Mouse (Mus musculus) stomach, embryonic 16.5 days (tissue): ENCODE results near the gene Nek9. TPM values are rescaled to one million over a fixed set of nuclear protein-coding genes. Genes with fewer than 3 reads are reported as not detected.

Experiments used
- ATAC-seq: fragments of 200-750 bp; cut with Nextera tagmentation; 2 replicates; pipeline ENCODE4 v1.8.0; 2017; ENCODE audit warnings: moderate number of reproducible peaks, moderate TSS enrichment; ENCODE audit not compliant: insufficient read depth, low FRiP score
- H3K27ac ChIP-seq: fragments of 300-500 bp; sonication (generic); 2 replicates; pipeline ENCODE4 v1.5.1; 2014; ENCODE audit warnings: low read length
- H3K27me3 ChIP-seq: fragments of 300-500 bp; sonication (generic); 2 replicates; pipeline ENCODE4 v1.6.1; 2014; ENCODE audit warnings: low read length, control low read depth, mixed read lengths; ENCODE audit not compliant: control insufficient read depth, insufficient read depth
- H3K36me3 ChIP-seq: fragments of 300-500 bp; sonication (generic); 2 replicates; pipeline ENCODE4 v1.6.1; 2014; ENCODE audit warnings: low read length; ENCODE audit not compliant: control insufficient read depth, insufficient read depth
- H3K4me1 ChIP-seq: fragments of 300-500 bp; sonication (generic); 2 replicates; pipeline ENCODE4 v1.6.1; 2014; ENCODE audit warnings: low read length, control low read depth, mixed read lengths; ENCODE audit not compliant: control insufficient read depth, insufficient read depth
- H3K4me2 ChIP-seq: fragments of 300-500 bp; sonication (generic); 2 replicates; pipeline ENCODE4 v1.6.1; 2014; ENCODE audit warnings: low read depth, low read length, mixed read lengths
- H3K4me3 ChIP-seq: fragments of 300-500 bp; sonication (generic); replicated peaks from 2 replicates; pipeline ENCODE4 v1.5.1; 2014; ENCODE audit warnings: mild to moderate bottlenecking, low read length
- H3K9ac ChIP-seq: fragments of 300-500 bp; sonication (generic); 2 replicates; pipeline ENCODE4 v1.6.1; 2014; ENCODE audit warnings: low read length
- H3K9me3 ChIP-seq: fragments of 300-500 bp; sonication (generic); replicated peaks from 2 replicates; pipeline ENCODE4 v1.6.1; 2016; ENCODE audit warnings: low read length, control low read depth; ENCODE audit not compliant: control insufficient read depth
- WGBS: fragments of 180-500 bp; shearing (Covaris S2); extraction: QIAGEN DNeasy Blood & Tissue Kit; methylation state at CpG from one replicate; pipeline ENCODE4 v1.1.7; 2014; 5-methylcytosine and 5-hydroxymethylcytosine counted together
- polyA plus RNA-seq: library from polyadenylated mRNA; unstranded; fragments of >200 nt; fragmentation: Nextera tagmentation; extraction: Ambion mirVana; gene quantifications from 2 replicates; pipeline ENCODE4 v1.2.1, GENCODE M21; 2015

The Nek9 gene
- polyA plus RNA-seq, 1 experiment from 2014 or later, result 17.1 TPM

- Histone ChIP-seq H3K4me3 (peak overlapping the region; percentile 21; the same call in 1 of the 2 replicates), H3K27ac (peak overlapping the region; percentile 21), H3K4me2 (peak overlapping the region; percentile 76), H3K4me1 (peaks cover 20% of the 10 kb centered on the region), H3K36me3 (no peaks in the 10 kb centered on the region), H3K9me3 (no peaks in the 10 kb centered on the region), H3K9ac (no peak overlapping the region; the same call in 1 of the 2 replicates), H3K27me3 (no peaks in the 10 kb centered on the region)
- ATAC-seq, result no peak
- WGBS, result 46% methylated on average over 4 of the region's 4 CpGs
Observed at GRCm38 (mm10) chr12:85339947-85340346, 785 bp upstream of the Nek9 start.

- H3K9ac ChIP-seq, result peak overlapping the region; percentile 99
- WGBS, result under 1% methylated on average over 36 of the region's 42 CpGs
- peak overlapping the region; percentile 76 for H3K4me2 ChIP-seq
- H3K4me3 ChIP-seq, result peak overlapping the region; percentile 98
- H3K27ac ChIP-seq, result peak overlapping the region; percentile 93
- no peaks in the 10 kb centered on the region for H3K27me3 ChIP-seq
- peaks cover 2% of the 10 kb centered on the region; the same call in 1 of the 2 replicates for H3K36me3 ChIP-seq
- peaks cover 20% of the 10 kb centered on the region for H3K4me1 ChIP-seq
- no peaks in the 10 kb centered on the region for H3K9me3 ChIP-seq
- ATAC-seq, result peak; percentile 74
Observed at GRCm38 (mm10) chr12:85338815-85339214, 347 bp downstream of the Nek9 start.

- peak overlapping the region; percentile 98 for H3K4me3 ChIP-seq
- H3K9me3 ChIP-seq, result no peaks in the 10 kb centered on the region
- ATAC-seq, result no peak
- H3K27ac ChIP-seq, result no peak overlapping the region
- H3K4me1 ChIP-seq, result peaks cover 20% of the 10 kb centered on the region
- H3K36me3 ChIP-seq, result peaks cover 4% of the 10 kb centered on the region; the same call in 1 of the 2 replicates
- H3K9ac ChIP-seq, result no peak overlapping the region
- WGBS, result 72% methylated on average over 6 of the region's 6 CpGs
- peak overlapping the region; percentile 76 for H3K4me2 ChIP-seq
- no peaks in the 10 kb centered on the region for H3K27me3 ChIP-seq
Observed at GRCm38 (mm10) chr12:85337567-85338311, 1.4 kb downstream of the Nek9 start.

- no peak for ATAC-seq
- Histone ChIP-seq H3K4me2 (no peak overlapping the region), H3K9ac (no peak overlapping the region), H3K27ac (no peak overlapping the region), H3K4me1 (no peaks in the 10 kb centered on the region), H3K27me3 (no peaks in the 10 kb centered on the region), H3K4me3 (no peak overlapping the region), H3K36me3 (peaks cover 27% of the 10 kb centered on the region), H3K9me3 (no peaks in the 10 kb centered on the region)
- 78% methylated on average over 7 of the region's 7 CpGs for WGBS
Observed at GRCm38 (mm10) chr12:85330153-85330552, 9.0 kb downstream of the Nek9 start.

- Histone ChIP-seq H3K27me3 (no peaks in the 10 kb centered on the region), H3K4me2 (no peak overlapping the region), H3K9me3 (no peaks in the 10 kb centered on the region), H3K36me3 (peaks cover 28% of the 10 kb centered on the region), H3K9ac (no peak overlapping the region), H3K4me1 (peaks cover 6% of the 10 kb centered on the region), H3K4me3 (no peak overlapping the region), H3K27ac (no peak overlapping the region)
- WGBS, result 82% methylated on average over 3 of the region's 3 CpGs
- no peak for ATAC-seq
Observed at GRCm38 (mm10) chr12:85308651-85309050, 30.5 kb downstream of the Nek9 start.

- 38% methylated on average over 16 of the region's 16 CpGs for WGBS
- peak overlapping the region; percentile 65 for H3K9ac ChIP-seq
- peak; percentile 70; the same call in 1 of the 2 replicates for ATAC-seq
- peaks cover 30% of the 10 kb centered on the region; the same call in 1 of the 2 replicates for H3K36me3 ChIP-seq
- H3K4me2 ChIP-seq, result 0 out of 2 replicates have a peak overlapping the region, but pooled peaks have one; percentile 19
- no peaks in the 10 kb centered on the region for H3K9me3 ChIP-seq
- H3K27ac ChIP-seq, result peak overlapping the region; percentile 67
- H3K4me1 ChIP-seq, result peaks cover 6% of the 10 kb centered on the region
- no peaks in the 10 kb centered on the region for H3K27me3 ChIP-seq
- peak overlapping the region; percentile 14 for H3K4me3 ChIP-seq
Observed at GRCm38 (mm10) chr12:85305247-85305892, 33.8 kb downstream of the Nek9 start.

- WGBS, result 65% methylated on average over 4 of the region's 4 CpGs
- Histone ChIP-seq H3K9ac (no peak overlapping the region), H3K4me2 (no peak overlapping the region), H3K4me3 (no peak overlapping the region), H3K27ac (no peak overlapping the region; the same call in 1 of the 2 replicates), H3K9me3 (no peaks in the 10 kb centered on the region), H3K36me3 (peaks cover 34% of the 10 kb centered on the region; the same call in 1 of the 2 replicates), H3K27me3 (no peaks in the 10 kb centered on the region), H3K4me1 (peaks cover 6% of the 10 kb centered on the region)
- no peak for ATAC-seq
Observed at GRCm38 (mm10) chr12:85304725-85305124, 34.4 kb downstream of the Nek9 start.

- no peaks in the 10 kb centered on the region for H3K9me3 ChIP-seq
- no peak for ATAC-seq
- peaks cover 24% of the 10 kb centered on the region; the same call in 1 of the 2 replicates for H3K36me3 ChIP-seq
- H3K27ac ChIP-seq, result no peak overlapping the region
- H3K4me1 ChIP-seq, result peaks cover 13% of the 10 kb centered on the region
- no peak overlapping the region for H3K9ac ChIP-seq
- no peak overlapping the region for H3K4me3 ChIP-seq
- no peaks in the 10 kb centered on the region for H3K27me3 ChIP-seq
- H3K4me2 ChIP-seq, result no peak overlapping the region
- 51% methylated on average over 2 of the region's 2 CpGs for WGBS
Observed at GRCm38 (mm10) chr12:85303256-85303655, 35.9 kb downstream of the Nek9 start.

GRCm38 (mm10) chr12:85298835-85299180, 40.4 kb downstream of the Nek9 start:
- Histone ChIP-seq H3K4me2 (no peak overlapping the region), H3K4me1 (peaks cover 16% of the 10 kb centered on the region), H3K27me3 (no peaks in the 10 kb centered on the region), H3K4me3 (no peak overlapping the region), H3K27ac (peak overlapping the region; percentile 43; the same call in 1 of the 2 replicates), H3K9me3 (peaks cover 8% of the 10 kb centered on the region; the same call in 1 of the 2 replicates), H3K9ac (no peak overlapping the region), H3K36me3 (peaks cover 14% of the 10 kb centered on the region; the same call in 1 of the 2 replicates)
- 67% methylated on average over 1 of the region's 1 CpGs for WGBS
- no peak for ATAC-seq
